Mouse (Mus musculus) heart, embryonic 15.5 days (tissue): ENCODE measurements around the gene Pkdrej. TPM values are rescaled to one million over a fixed set of nuclear protein-coding genes. Genes with fewer than 3 reads are reported as not detected.

Experiments used
- ATAC-seq: fragments of 200-750 bp; cut with Nextera tagmentation; replicated peaks from 2 replicates; pipeline ENCODE4 v1.8.0; 2017; ENCODE audit warnings: low read depth, moderate TSS enrichment; ENCODE audit not compliant: insufficient number of reproducible peaks, insufficient read depth, low FRiP score
- H3K27ac ChIP-seq: fragments of 300-500 bp; sonication (generic); 2 replicates; pipeline ENCODE4 v1.5.1; 2015; ENCODE audit warnings: mild to moderate bottlenecking, inconsistent platforms
- H3K27me3 ChIP-seq: fragments of 300-500 bp; sonication (generic); 2 replicates; pipeline ENCODE4 v1.6.1; 2015; ENCODE audit warnings: inconsistent platforms
- H3K36me3 ChIP-seq: fragments of 300-500 bp; sonication (generic); 2 replicates; pipeline ENCODE4 v1.6.1; 2015; ENCODE audit warnings: mild to moderate bottlenecking, inconsistent platforms
- H3K4me1 ChIP-seq: fragments of 300-500 bp; sonication (generic); replicated peaks from 2 replicates; pipeline ENCODE4 v1.6.1; 2015; ENCODE audit warnings: inconsistent platforms
- H3K4me2 ChIP-seq: fragments of 300-500 bp; sonication (generic); 2 replicates; pipeline ENCODE4 v1.6.1; 2015; ENCODE audit warnings: inconsistent platforms, mild to moderate bottlenecking, moderate library complexity
- H3K4me3 ChIP-seq: fragments of 300-500 bp; sonication (generic); 2 replicates; pipeline ENCODE4 v1.5.1; 2015; ENCODE audit warnings: mild to moderate bottlenecking, inconsistent platforms
- H3K9ac ChIP-seq: fragments of 300-500 bp; sonication (generic); 2 replicates; pipeline ENCODE4 v1.6.1; 2015; ENCODE audit warnings: mild to moderate bottlenecking, inconsistent platforms
- H3K9me3 ChIP-seq: fragments of 300-500 bp; sonication (generic); replicated peaks from 2 replicates; pipeline ENCODE4 v1.6.1; 2016; ENCODE audit warnings: inconsistent platforms
- WGBS: fragments of 180-500 bp; shearing (Covaris S2); methylation state at CpG from one replicate; pipeline ENCODE4 v1.1.7; 2015; ENCODE audit warnings: mixed read lengths; 5-methylcytosine and 5-hydroxymethylcytosine counted together
- polyA plus RNA-seq: library from polyadenylated mRNA; unstranded; fragments of >200 nt; fragmentation: Nextera tagmentation; extraction: Ambion mirVana; gene quantifications from 2 replicates; pipeline ENCODE4 v1.2.1, GENCODE M21; 2015

Gene Pkdrej
- polyA plus RNA-seq, 1 experiment from 2014 or later = 0.37 TPM

GRCm38 (mm10) chr15:85765022-85765421, 56.5 kb downstream of the Pkdrej start:
- Histone ChIP-seq H3K4me2 (no peak overlapping the region), H3K9me3 (no peaks in the 10 kb centered on the region), H3K27me3 (no peaks in the 10 kb centered on the region), H3K36me3 (no peaks in the 10 kb centered on the region), H3K4me1 (peaks cover 6% of the 10 kb centered on the region; the same call in 1 of the 2 replicates), H3K9ac (no peak overlapping the region), H3K4me3 (no peak overlapping the region), H3K27ac (no peak overlapping the region)
- 44% methylated on average over 3 of the region's 3 CpGs for WGBS
- ATAC-seq = no peak

Other genes with a start within 250 kb of the Pkdrej start
- 1.3 and 5.2 TPM in 2 replicates for gene Wnt7b, start 239.3 kb downstream of the Pkdrej start, polyA plus RNA-seq
- gene Ppara, start 86.8 kb downstream of the Pkdrej start, polyA plus RNA-seq = 15.1 and 20.5 TPM in 2 replicates
- gene Cdpf1, start 10.0 kb downstream of the Pkdrej start, polyA plus RNA-seq = 40.9 and 47.9 TPM in 2 replicates
- 4.1 and 5.7 TPM in 2 replicates for gene Ttc38, start 10.6 kb upstream of the Pkdrej start, polyA plus RNA-seq
- 21.5 and 26.3 TPM in 2 replicates for gene Gtse1, start 38.0 kb upstream of the Pkdrej start, polyA plus RNA-seq
- gene Trmu, start 57.6 kb upstream of the Pkdrej start, polyA plus RNA-seq = 29.5 and 38.9 TPM in 2 replicates
- 1.1 and 2.1 TPM in 2 replicates for gene Celsr1, start 212.0 kb upstream of the Pkdrej start, polyA plus RNA-seq
- 16.9 and 19.5 TPM in 2 replicates for gene Gramd4, start 236.0 kb upstream of the Pkdrej start, polyA plus RNA-seq